Mouse (Mus musculus) ES-E14 (cell line): ENCODE results near the gene Irak2.

Experiments used
- CHD2 ChIP-seq: IDR thresholded peaks from 2 replicates; pipeline ENCODE4 v1.6.1; 2014; ENCODE audit warnings: mild to moderate bottlenecking, low read depth, low read length, inconsistent platforms
- ZC3H11A ChIP-seq: IDR thresholded peaks from 2 replicates; pipeline ENCODE4 v1.6.1; 2012; ENCODE audit warnings: low read depth, mild to moderate bottlenecking, inconsistent platforms, low read length, borderline replicate concordance
- ZNF384 ChIP-seq: IDR thresholded peaks from 2 replicates; pipeline ENCODE4 v1.6.1; 2012; ENCODE audit warnings: low read depth, low read length, inconsistent platforms

GRCm38 (mm10) chr6:113599833-113600232 is 38.4 kb upstream of the Irak2 start:
- TF ChIP-seq CHD2 (no peak), ZC3H11A (no peak), ZNF384 (no peak)
